Mouse (Mus musculus): ENCODE results near the gene Bglap3. TPM values are rescaled to one million over a fixed set of nuclear protein-coding genes. Genes with fewer than 3 reads are reported as not detected.
"Not testable (repeated sequence)": the region's sequence is repeated elsewhere in the genome, so short reads cannot be mapped to it uniquely, and the experiment has no call there.

Bglap3 gene
- polyA plus RNA-seq (2016; fragmentation: Nextera tagmentation; extraction: Ambion mirVana), result 0.10 and 0.24 TPM in 2 replicates

DNA sequence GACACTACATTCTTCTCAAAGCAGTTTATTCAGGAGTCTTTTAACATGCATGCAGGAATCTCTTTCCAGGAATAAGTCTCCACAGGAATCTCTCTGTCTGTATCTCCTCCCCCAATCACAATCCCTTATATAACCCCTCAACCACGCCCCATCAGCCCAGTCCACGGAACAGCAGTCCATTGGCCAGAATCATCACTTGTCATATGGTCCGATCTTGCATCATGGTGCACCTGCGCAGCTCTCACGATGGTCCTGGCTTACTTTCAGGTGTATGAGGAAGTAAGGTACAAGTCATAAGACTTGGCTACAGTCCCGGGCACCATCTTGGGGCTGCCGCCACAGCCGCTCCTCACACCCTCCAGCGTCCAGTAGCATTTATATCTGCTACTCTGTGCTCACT, at the start of gene Bglap3:
Gene Bglap3, minus strand, starts transcription at position 101 of the 400 bp plus-strand sequence.
- H3K4me1 ChIP-seq, result peaks cover 15% of the 10 kb centered on the region
- not testable (repeated sequence) for H3K27me3 ChIP-seq (ENCODE audit: poor library complexity, severe bottlenecking)
- 92% methylated on average over 9 of the region's 9 CpGs for WGBS

GRCm38 (mm10) chr3:88422020-88422720, 49.6 kb upstream of the Bglap3 start:
- no peak for DNase-seq (ENCODE audit: extremely low spot score, low spot score)
- Histone ChIP-seq H3K27ac (no peak overlapping the region), H3K9me3 (no peaks in the 10 kb centered on the region), H3K36me3 (replicated peaks) (peaks cover 49% of the 10 kb centered on the region), H3K4me1 (peaks cover 33% of the 10 kb centered on the region), H3K4me3 (0 out of 2 replicates have a peak overlapping the region, but pooled peaks have one; percentile 6), H3K27me3 (ENCODE audit: poor library complexity, severe bottlenecking) (no peaks in the 10 kb centered on the region)
- 44% methylated on average over 9 of the region's 9 CpGs for WGBS

More for the DNA sequence above, at the start of gene Bglap3:
- H3K36me3 ChIP-seq (replicated peaks); DNase-seq (ENCODE audit: extremely low spot score, low spot score); H3K27ac ChIP-seq; H3K4me3 ChIP-seq: not testable (repeated sequence)
- peaks cover 16% of the 10 kb centered on the region for H3K9me3 ChIP-seq

DNA sequence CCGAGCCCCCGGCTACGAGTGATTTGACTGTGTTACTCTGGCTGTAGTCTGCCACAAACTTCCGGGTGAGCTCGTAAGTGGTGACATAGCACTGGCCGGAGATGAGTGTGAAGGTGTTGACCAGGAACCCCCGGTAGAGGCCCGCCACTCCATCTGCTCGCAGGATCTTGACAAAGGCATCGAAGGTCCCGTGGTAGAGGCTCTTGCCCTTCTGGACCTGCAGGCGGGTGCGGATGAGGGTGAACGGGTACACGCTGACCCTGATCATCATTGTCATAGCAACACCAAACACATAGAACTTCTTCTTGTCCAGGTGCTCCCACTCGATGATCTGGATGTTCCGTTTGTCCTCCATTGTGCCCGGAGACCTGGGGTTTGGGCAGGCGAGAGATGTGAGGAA, 48.2 kb upstream of the Bglap3 start:
- Histone ChIP-seq H3K9me3 (no peaks in the 10 kb centered on the region), H3K36me3 (replicated peaks) (peaks cover 63% of the 10 kb centered on the region), H3K4me3 (no peak overlapping the region), H3K27ac (no peak overlapping the region), H3K27me3 (ENCODE audit: poor library complexity, severe bottlenecking) (no peaks in the 10 kb centered on the region), H3K4me1 (peaks cover 33% of the 10 kb centered on the region)
- WGBS, result 95% methylated on average over 19 of the region's 19 CpGs
- DNase-seq (ENCODE audit: extremely low spot score, low spot score), result no peak

DNA sequence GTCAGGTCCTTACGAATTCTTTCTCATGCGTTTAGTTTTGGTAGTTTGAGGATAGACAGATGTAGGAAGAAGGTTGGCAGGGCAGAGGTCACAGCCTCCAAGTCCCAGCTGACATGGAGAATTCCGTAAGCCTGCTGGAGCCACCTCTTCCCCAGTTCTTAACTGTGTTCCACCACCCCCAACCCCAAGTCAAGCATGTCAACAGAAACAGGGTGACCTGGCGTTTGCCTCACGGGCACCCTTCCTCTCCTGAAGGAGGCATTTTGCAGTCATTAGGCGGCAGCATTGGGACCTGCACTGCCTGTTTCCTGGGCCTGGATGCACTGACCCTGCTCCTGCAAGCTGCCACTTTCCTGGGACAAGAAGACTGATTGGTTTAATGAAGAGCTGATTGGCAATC, 45.5 kb upstream of the Bglap3 start:
- DNase-seq (ENCODE audit: extremely low spot score, low spot score), result no peak
- no peaks in the 10 kb centered on the region for H3K27me3 ChIP-seq (ENCODE audit: poor library complexity, severe bottlenecking)
- no peak overlapping the region for H3K4me3 ChIP-seq
- H3K27ac ChIP-seq, result no peak overlapping the region
- 87% methylated on average over 6 of the region's 6 CpGs for WGBS
- peaks cover 89% of the 10 kb centered on the region for H3K36me3 ChIP-seq (replicated peaks)
- H3K4me1 ChIP-seq, result peaks cover 10% of the 10 kb centered on the region
- no peaks in the 10 kb centered on the region for H3K9me3 ChIP-seq

DNA sequence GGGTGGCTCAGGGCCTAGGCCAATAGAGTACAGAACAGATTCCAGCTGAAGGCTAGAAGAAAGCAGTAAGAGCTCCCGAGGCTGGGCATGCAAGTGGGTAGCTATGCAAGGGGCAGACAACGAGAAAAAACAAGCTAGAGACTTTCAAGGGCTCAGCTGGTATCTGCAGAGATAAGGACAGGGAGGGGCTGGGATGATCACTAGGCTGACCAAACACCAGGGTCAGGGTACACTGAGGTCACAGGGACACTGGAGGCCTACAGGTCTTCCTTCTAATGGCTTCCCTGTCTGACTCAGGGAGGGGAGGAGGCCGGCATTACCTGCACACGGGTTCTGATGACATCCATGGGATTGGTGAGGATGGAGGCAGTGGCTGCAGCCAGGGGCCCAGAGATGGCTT, 43.1 kb upstream of the Bglap3 start:
- Histone ChIP-seq H3K4me1 (peaks cover 5% of the 10 kb centered on the region), H3K4me3 (no peak overlapping the region), H3K27me3 (ENCODE audit: poor library complexity, severe bottlenecking) (no peaks in the 10 kb centered on the region), H3K27ac (no peak overlapping the region), H3K9me3 (no peaks in the 10 kb centered on the region), H3K36me3 (replicated peaks) (peaks cover 97% of the 10 kb centered on the region)
- DNase-seq (ENCODE audit: extremely low spot score, low spot score), result no peak
- WGBS, result 85% methylated on average over 4 of the region's 4 CpGs

- no peak for DNase-seq (ENCODE audit: extremely low spot score, low spot score)
- Histone ChIP-seq H3K27me3 (ENCODE audit: poor library complexity, severe bottlenecking) (no peaks in the 10 kb centered on the region), H3K36me3 (replicated peaks) (peaks cover 67% of the 10 kb centered on the region), H3K27ac (no peak overlapping the region), H3K4me3 (no peak overlapping the region), H3K9me3 (no peaks in the 10 kb centered on the region), H3K4me1 (peaks cover 28% of the 10 kb centered on the region)
- 92% methylated on average over 11 of the region's 11 CpGs for WGBS
These were observed 40.1 kb upstream of the Bglap3 start for GRCm38 (mm10) chr3:88412636-88413035.

- 96% methylated on average over 4 of the region's 4 CpGs for whole genome bisulfite sequencing
- no peak overlapping the region for H3K4me3 ChIP-seq
- H3K27ac ChIP-seq, result no peak overlapping the region
- no peaks in the 10 kb centered on the region for H3K9me3 ChIP-seq
- no peak for DNase-seq (ENCODE audit: extremely low spot score, low spot score)
- H3K36me3 ChIP-seq (replicated peaks), result peaks cover 58% of the 10 kb centered on the region
- no peaks in the 10 kb centered on the region for H3K27me3 ChIP-seq (ENCODE audit: poor library complexity, severe bottlenecking)
- H3K4me1 ChIP-seq, result peaks cover 37% of the 10 kb centered on the region
These were observed 39.1 kb upstream of the Bglap3 start for GRCm38 (mm10) chr3:88411681-88412080.

DNA sequence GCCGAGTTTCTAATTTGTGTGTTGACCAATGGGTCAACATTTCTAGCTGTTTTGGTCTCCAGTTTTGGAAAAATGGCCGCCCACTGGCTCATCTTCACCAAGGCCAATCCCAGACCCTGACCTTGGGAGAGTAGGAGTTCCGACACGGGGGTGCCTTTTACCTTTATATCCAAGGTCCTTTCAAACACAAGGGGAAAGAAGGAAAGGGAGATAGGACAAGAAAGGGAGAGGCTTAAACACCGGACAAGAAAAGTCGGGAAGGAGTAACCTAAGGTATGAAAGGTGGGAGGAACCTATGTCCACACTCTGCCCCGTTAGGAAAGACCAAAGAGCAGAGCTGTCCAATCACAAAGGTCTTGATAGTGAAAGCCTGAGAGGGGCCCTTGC, 38.1 kb upstream of the Bglap3 start:
- DNase-seq (ENCODE audit: extremely low spot score, low spot score), result no peak
- Histone ChIP-seq H3K9me3 (no peaks in the 10 kb centered on the region), H3K4me1 (peaks cover 37% of the 10 kb centered on the region), H3K4me3 (peak overlapping the region; percentile 83), H3K27me3 (ENCODE audit: poor library complexity, severe bottlenecking) (no peaks in the 10 kb centered on the region), H3K27ac (peak overlapping the region; percentile 99), H3K36me3 (replicated peaks) (peaks cover 47% of the 10 kb centered on the region)
- 25% methylated on average over 7 of the region's 7 CpGs for WGBS

DNA sequence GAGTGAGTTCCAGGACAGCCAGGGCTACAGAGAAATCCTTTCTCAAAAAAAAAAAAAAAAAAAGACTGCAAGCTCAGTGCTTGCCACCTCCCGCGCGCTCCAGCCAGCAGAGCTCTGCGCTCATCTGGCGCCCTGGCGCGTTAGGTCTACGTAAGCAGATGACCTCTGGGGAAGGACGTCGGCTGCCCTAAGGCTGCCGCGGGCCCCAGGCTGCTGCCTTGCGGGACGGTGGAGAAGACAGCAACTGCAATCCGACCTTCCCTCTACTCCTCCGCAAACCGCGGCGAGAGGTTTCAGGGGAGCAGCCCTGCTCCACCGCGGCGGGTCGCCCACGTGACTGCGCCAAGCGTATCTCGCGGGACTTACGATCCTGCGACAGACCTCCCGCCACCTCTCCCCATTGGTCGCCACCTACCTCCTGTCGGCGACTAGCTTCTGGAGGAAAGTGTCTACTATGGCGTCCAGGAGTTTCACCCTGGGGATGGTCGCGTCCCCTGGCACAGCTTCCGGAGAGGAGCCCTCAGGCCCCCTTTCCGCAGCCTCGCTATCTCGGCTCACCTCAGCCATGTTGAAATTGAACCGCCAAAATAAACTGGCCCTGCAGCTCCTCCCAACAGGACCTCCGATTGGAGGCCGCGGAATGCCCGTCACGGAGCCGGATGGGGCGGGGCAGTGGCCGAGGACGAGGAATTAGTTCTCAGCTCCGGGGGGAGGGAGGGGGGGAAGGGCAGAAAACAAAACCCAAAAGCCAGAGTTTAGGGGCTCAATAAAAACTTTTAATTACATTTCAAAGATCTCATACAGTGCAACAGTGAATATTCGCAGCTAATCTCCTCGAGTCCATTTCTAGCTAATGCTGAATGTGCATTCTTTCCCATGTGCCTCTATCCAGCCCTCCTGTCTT, 37.5 kb upstream of the Bglap3 start, which contains the start of gene Pmf1:
Gene Pmf1, minus strand, starts transcription at position 591 of the 904 bp plus-strand sequence.
- no peaks in the 10 kb centered on the region for H3K9me3 ChIP-seq
- peaks cover 37% of the 10 kb centered on the region for H3K4me1 ChIP-seq
- H3K27ac ChIP-seq, result peak within 1 kb of the TSS; percentile 99
- H3K27me3 ChIP-seq (ENCODE audit: poor library complexity, severe bottlenecking), result no peaks in the 10 kb centered on the region
- DNase-seq (ENCODE audit: extremely low spot score, low spot score), result peak; percentile 94
- H3K4me3 ChIP-seq, result peak within 1 kb of the TSS; percentile 83
- under 1% methylated on average over 54 of the region's 54 CpGs for WGBS
- peaks cover 41% of the 10 kb centered on the region for H3K36me3 ChIP-seq (replicated peaks)

GRCm38 (mm10) chr3:88408953-88409352, 36.4 kb upstream of the Bglap3 start:
- H3K36me3 ChIP-seq (replicated peaks), result peaks cover 37% of the 10 kb centered on the region
- H3K4me1 ChIP-seq, result peaks cover 37% of the 10 kb centered on the region
- H3K4me3 ChIP-seq, result peak overlapping the region; percentile 83
- peak overlapping the region; percentile 99 for H3K27ac ChIP-seq
- H3K27me3 ChIP-seq (ENCODE audit: poor library complexity, severe bottlenecking), result no peaks in the 10 kb centered on the region
- 69% methylated on average over 5 of the region's 5 CpGs for WGBS
- H3K9me3 ChIP-seq, result no peaks in the 10 kb centered on the region; the same call in 1 of the 2 replicates
- no peak for DNase-seq (ENCODE audit: extremely low spot score, low spot score)

DNA sequence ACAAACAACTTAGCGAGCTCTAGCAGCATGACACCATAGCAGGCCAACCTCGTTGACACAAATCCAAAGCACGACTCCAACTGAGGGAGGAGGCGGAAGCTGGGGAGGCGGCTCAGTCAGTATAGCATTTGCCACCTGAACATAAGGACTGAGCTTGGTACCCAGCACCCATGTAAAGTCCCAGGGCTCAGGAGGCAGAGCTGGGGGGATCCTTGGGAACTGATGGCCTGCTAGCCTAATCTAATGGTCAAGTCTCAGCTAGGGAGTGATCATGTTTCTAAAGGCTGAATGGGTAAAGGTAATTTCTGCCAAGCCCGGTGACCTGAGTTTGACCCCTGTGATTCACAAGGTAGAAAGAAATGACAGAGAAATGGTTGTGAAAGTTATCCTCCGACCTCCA, 35.0 kb upstream of the Bglap3 start:
- Histone ChIP-seq H3K4me1 (peaks cover 37% of the 10 kb centered on the region), H3K27ac (no peak overlapping the region), H3K36me3 (replicated peaks) (peaks cover 37% of the 10 kb centered on the region), H3K9me3 (no peaks in the 10 kb centered on the region; the same call in 1 of the 2 replicates), H3K4me3 (no peak overlapping the region), H3K27me3 (ENCODE audit: poor library complexity, severe bottlenecking) (no peaks in the 10 kb centered on the region)
- DNase-seq (ENCODE audit: extremely low spot score, low spot score), result no peak
- WGBS, result 61% methylated on average over 7 of the region's 7 CpGs

DNA sequence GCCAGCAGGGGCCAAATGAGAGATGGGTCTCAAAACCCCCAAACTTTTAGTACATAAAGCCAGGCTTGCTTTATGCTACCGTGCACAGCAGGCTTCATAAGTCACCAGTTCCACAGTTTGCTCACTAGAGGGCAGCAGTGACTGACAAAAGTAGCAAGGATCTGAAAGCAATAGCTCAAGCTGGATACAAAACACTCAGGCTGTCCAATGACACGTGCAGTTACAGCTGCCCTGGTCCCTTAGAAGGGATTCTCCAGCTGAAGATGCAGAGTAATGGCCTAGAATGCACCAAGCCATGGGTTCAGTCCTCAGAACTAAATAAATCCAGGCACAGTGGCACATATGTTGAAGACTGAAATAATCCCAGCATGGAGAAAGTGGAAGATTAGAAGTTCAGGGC, 34.5 kb upstream of the Bglap3 start:
- no peak overlapping the region for H3K27ac ChIP-seq
- peak; percentile 71 for DNase-seq (ENCODE audit: extremely low spot score, low spot score)
- H3K9me3 ChIP-seq, result no peaks in the 10 kb centered on the region; the same call in 1 of the 2 replicates
- H3K36me3 ChIP-seq (replicated peaks), result peaks cover 37% of the 10 kb centered on the region
- no peak overlapping the region for H3K4me3 ChIP-seq
- 3% methylated on average over 2 of the region's 2 CpGs for WGBS
- no peaks in the 10 kb centered on the region for H3K27me3 ChIP-seq (ENCODE audit: poor library complexity, severe bottlenecking)
- H3K4me1 ChIP-seq, result peaks cover 37% of the 10 kb centered on the region
